Mouse (Mus musculus) MN1 (cell line): ENCODE results near the gene Cuedc2.
A peak's percentile ranks its signal among the peaks of the same experiment; 100 is the strongest.

Source experiments
- DNase-seq: peaks from one replicate; pipeline ENCODE4 v3.0.0-alpha.2; 2016; ENCODE audit warnings: low spot score

Cuedc2 gene

DNA sequence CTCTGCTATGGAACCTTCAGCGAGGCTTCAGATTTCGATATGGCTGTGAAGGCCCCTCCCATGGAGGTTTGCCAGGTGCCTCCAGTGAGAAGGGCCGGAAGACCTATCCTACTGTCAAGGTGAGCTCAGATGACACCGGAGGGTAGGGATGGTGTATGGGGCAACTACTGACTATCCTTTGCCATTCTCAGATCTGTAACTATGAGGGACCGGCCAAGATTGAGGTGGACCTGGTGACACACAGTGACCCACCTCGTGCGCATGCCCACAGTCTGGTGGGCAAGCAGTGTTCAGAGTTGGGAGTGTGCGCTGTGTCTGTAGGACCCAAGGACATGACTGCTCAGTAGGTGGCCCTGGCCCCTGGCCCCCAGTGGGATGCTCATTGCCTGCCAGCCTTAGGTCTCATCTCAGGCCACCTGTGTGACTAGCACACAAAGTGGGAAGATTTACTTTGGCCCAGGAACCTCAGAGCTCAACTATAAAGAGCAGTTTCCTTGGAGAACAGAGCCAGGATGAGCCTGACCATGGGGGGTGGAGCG, 31.7 kb downstream of the Cuedc2 start:
- no peak for DNase-seq

DNA sequence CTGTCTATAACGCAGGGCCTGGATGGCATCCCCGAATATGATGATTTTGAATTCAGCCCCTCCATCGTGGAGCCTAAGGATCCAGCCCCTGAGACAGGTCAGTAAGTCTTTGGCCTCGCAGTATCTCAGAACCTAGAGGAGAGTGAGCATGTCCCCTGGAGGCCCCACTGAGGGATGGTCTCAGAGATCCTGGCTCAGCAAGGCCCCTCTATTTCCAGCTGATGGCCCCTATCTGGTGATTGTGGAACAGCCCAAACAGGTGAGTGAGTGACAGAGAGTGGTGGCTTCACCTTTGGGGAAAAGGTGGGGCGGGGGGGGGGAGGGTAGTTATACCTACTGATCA, 32.3 kb downstream of the Cuedc2 start:
- DNase-seq = no peak

DNA sequence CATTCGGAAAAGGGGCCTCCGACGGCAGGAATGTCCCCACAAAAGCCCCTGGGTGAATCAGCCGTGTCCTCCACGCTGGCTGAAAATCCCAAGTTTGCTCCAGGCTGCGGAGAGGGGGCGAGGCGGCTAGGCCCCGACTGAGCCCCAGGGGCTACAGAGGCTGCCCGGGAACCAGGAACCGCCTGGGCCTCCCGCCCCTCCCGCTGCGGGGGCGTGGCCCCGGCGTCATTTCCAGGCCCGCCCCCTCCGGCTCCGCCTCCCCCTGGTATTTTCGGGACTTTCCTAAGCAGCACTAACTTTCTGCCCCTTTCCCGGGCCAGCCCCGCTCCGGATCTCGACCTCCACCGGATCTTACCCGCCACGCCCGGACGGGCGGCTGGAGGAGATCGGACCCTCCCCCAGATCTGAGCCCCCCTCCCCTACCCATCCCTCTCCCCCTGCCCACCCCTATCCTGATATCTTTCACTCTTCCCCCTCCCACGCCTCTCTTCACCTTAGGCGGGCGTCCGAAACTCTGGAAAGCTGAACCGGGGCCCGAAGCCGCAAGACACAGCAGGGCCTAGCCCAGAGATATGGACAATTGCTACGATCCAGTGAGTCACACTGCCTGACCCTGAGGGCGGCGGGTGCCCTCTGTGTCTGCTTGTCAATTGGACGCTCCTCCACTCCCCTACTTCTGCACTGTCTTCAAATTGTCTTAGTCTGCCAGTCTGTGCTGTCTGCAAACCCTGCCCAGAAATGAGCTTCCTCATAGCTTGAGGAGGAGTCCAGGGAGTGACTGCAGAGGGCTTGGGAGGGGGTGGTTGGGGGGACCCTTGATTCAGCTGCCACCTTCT, 32.9 kb downstream of the Cuedc2 start:
- peak; percentile 77 for DNase-seq

DNA sequence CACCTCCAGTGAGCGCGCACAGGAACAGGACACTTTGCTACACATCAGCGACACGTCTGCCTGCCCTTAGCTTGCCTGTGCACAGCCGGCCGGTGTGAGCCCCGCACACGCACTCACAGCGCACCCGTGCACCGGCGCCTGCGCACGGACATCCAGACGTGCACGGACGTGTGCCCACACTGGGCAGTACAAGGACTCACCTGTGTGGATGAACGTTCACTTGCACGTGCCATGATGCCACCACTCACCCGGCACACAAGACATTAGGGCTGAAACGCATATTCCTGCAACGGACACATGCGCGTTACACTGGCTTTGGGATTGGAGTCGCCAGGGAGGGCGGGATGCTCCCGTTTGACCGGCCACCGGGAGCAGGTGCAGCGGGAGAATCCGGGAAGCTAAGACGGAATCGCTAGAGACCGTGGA, 33.6 kb downstream of the Cuedc2 start:
- peak; percentile 38 for DNase-seq

DNA sequence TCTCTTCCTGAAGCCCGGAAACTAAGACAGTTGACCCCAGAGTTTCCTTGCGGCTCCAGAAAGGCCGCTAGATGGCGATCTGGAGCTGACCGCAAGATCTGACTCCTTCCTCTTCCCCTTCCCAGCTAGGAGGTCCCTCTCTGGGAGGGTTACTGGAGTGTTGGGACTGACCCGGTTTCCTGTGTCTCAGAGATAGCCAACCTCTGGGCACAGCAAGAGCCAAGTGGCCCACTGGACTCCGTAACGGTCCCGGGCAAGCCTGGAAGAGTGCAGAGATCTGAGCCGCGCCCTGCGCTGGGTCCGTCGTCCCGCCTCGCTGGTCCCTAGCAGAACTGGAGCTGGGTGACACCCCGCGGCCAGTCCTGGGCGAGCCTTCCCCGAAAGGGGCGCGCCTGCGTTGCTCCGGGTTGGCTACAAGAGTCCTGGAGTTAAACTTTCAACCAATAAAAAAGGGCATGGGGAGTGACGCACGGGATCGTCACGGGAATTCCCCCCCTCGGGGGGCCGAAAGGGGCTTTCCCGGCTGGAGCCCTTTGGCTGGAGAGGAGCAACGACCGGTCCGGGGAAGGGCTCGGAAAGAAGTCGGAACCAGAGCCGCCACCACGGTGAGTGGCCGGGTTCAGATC, 34.2 kb downstream of the Cuedc2 start, which contains the start of gene Nfkb2:
TSS of gene Nfkb2 (plus strand) at position 105 of the 626 bp plus-strand sequence.
- DNase-seq = peak; percentile 79

DNA sequence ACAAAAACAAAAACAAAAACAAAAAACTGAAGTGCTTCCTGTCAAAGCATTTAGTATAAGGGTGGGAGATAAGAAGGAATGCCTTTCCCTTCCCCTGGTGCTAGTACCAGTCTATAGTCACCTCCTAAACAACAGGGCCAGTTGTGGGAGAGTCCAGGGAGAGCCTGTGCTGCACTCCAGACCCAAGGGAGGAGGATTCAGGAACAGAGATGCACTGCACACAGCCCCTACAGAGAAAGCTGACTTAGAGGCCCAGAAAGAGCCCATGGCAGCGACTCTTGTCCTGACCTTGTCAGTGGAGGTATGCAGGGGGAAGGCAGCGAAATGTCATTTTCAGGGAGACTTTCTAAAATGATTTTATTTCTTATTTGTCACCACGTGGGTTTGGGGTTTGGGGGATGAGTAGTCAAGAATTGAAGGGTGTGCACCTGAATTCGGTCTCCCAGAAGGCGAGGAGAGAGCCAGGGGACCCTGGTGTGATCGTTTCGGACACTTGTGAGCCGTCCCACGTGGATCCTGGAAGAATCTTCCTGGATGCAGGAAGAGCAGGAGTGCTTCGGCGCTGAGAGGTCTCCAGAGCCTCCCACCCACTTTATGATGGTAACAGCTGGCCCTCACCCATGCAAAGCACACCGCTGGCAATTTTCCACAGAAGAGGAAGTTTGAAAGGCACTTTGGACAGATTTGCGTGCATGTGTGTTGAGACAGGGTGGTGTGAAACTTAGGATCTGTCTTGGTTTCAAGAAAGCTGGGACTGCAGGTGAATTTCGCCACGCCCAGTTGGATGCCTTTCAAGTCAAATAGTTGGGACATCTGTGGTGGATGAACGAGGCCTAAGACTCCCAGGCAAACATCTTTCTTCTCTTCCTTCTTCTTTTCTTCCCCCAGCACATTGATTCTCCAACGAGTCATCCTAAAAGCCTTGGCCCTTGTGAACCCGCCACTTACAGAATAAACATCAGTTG, 35.0 kb downstream of the Cuedc2 start:
- no peak for DNase-seq

DNA sequence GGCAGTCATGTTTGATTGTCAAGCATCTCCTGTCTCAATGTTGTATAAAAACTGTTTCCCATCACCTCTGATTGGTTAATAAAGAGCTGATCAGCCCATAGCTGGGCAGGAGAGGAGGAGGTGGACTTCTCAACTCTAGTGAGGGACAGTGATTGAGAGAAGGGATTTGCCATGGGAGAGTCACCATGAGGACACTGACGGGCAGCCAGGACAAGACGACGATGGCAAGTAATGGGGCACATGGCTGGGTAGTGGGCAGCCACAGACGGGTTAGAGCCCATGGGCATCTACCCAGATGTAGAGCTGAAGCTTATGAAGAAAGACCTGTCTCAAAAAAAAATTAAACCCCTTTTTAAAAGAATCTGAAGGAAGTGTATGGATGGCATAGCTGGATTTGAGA, 36.0 kb downstream of the Cuedc2 start:
- DNase-seq = no peak

DNA sequence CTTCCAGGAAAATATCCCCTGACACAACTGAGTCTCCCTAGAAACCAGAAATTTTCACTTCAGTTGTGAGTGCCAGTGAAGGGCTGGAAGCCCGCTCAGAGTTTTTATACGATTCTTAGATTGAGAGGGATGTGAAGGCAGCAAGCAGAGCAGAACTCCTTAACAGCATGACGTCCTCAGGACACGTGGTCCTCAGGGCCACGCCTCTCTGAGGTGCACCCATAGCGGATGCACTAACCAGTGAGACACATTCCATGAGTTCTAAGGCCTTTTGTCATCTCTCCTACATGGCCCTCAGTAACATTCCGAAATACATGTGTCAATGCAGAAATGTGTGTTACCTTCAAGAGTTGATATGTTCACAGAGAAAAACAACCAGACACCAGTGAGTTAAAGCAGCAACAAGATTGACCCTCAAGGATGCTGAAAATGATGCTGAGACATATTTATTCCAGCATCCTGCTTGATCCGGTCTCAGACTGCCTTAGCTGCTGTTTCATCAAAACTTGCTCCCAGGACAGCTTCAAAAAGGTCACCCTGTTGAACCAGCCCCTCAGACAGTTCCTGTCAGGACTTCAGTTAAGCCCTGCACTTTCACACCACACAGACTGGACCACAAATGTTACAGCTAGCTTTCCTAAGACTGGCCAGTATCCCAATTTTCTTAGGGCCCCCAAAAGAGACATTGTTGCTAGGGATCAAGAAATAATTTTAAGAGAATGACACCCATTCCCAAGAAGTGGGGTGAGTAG, 38.0 kb downstream of the Cuedc2 start:
- no peak for DNase-seq

DNA sequence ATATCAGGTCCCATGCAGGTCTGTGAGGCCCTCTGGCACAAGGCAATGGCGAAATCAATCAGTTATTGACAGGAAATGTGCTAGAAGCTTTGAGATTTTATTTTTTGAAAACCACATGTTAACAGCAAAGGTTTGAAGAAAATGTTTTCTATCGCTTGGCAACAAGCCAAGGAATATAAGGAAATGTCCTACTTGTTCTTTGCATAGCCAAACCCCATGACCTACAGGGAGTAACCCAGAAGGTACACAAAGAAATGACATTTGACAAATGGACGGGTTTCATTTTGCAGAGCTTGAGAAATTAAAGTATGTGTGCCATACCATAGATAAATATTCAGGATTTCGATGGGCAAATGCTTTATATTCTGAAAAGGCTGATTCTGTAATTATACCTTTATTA, 41.6 kb downstream of the Cuedc2 start:
- DNase-seq = no peak

DNA sequence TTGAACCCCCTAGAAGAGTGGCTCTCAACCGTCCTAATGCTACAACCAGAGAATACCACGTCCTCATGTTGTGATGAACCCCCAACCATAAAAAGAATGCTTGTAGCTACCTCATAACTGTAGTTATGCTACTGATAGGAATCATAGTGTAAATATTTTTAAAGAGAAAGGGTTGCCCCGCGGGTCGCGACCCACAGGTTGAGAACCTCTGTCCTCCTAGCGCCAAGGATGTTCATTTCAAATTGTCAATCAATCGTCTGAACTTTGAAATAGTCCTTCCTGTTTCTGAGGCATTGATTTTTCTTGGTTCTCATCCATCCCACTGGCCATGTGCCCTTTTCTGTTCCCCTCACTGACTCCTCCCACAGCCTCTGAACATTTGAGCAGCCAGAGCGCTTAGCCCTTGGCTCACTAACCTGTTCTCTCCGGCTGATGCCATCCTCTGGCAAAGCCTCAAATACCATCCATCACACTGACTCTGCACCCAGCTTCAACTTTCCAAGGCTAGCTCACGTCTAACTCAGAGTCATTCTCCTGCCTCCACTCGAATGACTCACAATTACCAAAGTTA, 47.9 kb downstream of the Cuedc2 start:
- DNase-seq = no peak

DNA sequence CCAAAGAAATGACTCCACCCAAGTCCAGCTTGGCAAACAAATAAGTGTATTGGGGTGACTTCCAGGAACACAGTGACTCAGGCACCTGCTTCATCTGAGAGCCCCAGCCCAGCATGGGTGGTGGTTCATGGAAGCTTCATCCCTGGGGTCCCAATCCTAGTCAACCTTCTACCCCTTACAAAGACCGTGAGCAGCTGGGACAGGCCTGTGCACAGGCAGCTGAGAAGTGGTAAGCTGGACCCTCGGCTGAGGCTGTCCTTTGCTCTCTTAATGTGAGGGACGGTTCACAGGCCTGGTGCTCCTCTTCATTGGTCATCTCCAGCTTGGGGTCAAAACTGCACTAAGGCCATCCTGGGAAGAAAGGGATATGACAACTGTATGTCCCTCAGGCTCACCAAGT, 50.9 kb downstream of the Cuedc2 start:
- no peak for DNase-seq

DNA sequence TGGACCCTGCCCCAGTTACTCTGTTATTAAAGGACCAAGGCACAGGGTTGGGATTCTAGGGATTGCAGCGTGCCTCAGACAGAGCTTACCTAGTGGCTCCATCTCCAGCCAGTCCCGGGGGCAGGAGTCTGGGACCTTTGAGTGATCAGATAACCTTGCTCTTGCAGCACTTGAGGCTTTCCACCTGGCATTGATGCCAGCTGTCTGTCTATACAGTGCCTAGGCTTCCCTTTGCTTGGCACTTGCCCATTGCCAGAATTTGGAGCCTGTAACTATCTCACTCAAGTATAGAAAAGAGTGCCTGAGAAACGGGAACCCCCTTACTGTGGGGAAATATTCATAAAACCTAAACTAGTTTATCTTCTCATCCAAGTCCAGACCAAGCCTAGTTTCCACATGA, 51.6 kb downstream of the Cuedc2 start:
- no peak for DNase-seq

DNA sequence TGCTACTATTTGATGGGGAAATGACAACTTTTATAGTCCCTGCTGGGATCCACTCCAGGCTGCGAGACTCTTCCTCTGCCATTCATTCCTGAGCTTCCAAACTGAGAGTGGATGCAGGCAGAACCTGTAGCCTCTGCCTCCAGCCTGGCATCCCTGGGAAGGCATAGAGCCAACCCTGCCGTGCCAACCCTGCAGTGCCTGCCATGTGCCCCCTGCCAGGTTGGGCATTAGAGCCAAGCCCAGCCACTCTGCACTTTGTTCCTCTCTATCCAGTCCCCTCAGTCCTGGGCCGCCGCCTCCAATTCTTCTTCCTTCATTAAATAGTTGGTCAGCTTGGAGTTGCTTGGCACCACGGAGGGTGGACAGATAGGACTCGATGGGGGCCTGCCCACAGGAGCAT, 52.5 kb downstream of the Cuedc2 start:
- DNase-seq = no peak

DNA sequence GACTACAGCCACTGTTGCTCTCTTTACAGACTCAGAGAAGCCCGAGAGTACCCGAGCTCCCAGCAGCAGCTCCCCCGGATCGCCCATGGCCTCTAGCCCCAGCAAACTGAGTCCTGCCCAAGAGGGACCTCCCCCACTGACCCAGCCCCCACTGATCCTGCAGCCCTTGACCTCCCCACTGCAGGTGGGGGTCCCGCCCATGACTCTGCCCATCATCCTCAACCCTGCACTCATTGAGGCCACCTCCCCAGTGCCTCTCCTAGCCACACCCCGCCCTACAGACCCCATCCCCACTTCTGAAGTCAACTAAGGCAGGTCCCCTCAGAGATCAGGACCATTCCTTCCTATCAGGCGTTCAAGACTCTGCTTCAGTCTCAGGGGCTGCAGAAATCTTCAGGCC, 52.9 kb downstream of the Cuedc2 start:
- DNase-seq = no peak

DNA sequence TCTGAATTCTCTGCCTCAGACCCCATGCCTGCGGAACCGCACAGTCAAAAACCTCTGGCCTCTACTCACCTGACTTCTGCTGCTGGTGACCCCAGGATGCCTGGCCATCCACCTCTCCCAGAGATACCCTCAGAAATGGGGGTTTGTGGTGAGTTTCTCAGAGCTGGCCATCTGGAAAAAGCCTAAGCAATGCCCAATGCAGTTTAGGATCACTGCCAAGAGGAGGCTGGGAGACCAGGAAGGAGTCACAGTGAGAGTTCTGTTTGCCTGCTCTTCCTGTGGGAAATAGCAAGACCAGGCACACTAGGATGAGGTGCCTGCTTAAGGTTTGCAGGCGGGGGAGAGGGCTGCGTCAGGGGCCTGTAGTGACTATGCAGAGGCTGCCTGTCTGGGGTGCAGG, 53.8 kb downstream of the Cuedc2 start:
- peak; percentile 16 for DNase-seq

DNA sequence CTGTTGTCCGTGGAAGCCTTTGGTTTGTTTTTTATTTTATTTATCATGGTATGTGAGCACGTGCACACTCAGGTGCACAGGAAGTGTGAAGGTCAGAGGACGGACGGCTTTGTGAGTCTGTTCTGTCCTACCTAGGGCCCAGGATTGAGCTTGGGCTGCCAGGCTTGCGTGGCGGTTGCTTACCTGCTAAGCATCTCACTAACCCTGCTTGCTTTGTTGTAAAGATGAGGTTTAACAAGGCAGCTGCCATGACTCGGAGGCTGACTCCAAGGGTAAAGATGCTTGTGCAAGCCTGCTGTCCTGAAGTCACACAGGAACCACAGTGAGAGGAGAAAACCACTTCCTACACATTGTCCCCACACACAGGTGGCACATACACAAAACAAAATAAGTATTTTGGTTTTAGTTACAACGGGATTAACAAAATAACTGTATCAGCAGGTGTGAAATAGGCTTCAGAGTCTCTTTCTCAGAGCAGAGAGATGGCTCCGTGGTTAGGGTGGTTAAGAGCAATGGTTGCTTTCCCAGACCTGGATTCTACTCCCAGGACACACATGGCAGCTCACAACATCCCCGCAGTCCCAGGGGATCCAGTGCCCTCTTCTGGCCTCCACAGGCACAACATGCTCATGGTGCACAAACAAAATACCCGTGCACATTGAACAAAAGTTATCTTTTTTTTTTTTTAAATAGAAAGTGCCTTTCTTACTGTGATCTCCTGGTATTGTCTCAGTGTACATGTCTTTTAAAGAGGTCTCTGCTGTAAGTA, 56.2 kb downstream of the Cuedc2 start:
- DNase-seq = no peak
